Mouse (Mus musculus): ENCODE measurements around the gene Wdfy1. TPM values are rescaled to one million over a fixed set of nuclear protein-coding genes. Genes with fewer than 3 reads are reported as not detected.

Wdfy1 gene
- total RNA-seq (2015; ENCODE audit: low replicate concordance), result 2.9 and 28.9 TPM in 2 replicates
- 0.98 and 6.8 TPM in 2 replicates for total RNA-seq (2017; ENCODE audit: low replicate concordance)

GRCm38 (mm10) chr1:79775927-79776458, at the start of gene Wdfy1, which contains the start of gene Mrpl44:
Gene Wdfy1 (minus strand): TSS chr1:79776143.
Gene Mrpl44 (plus strand): TSS chr1:79776018.
- ATAC-seq (replicated peaks; ENCODE audit: low FRiP score, poor library complexity, severe bottlenecking), result peak; percentile 98

GRCm38 (mm10) chr1:79823951-79824633, 48.1 kb upstream of the Wdfy1 start:
- ATAC-seq (replicated peaks; ENCODE audit: low FRiP score, poor library complexity, severe bottlenecking), result no peak

- no peak for ATAC-seq (replicated peaks; ENCODE audit: low FRiP score, poor library complexity, severe bottlenecking)
Measured at GRCm38 (mm10) chr1:79822806-79823525, 47.0 kb upstream of the Wdfy1 start.

GRCm38 (mm10) chr1:79819296-79819879, 43.4 kb upstream of the Wdfy1 start:
- ATAC-seq (replicated peaks; ENCODE audit: low FRiP score, poor library complexity, severe bottlenecking), result no peak

GRCm38 (mm10) chr1:79815446-79815845, 39.5 kb upstream of the Wdfy1 start:
- no peak for ATAC-seq (replicated peaks; ENCODE audit: low FRiP score, poor library complexity, severe bottlenecking)

- ATAC-seq (replicated peaks; ENCODE audit: low FRiP score, poor library complexity, severe bottlenecking), result no peak
Measured at GRCm38 (mm10) chr1:79809447-79809846, 33.5 kb upstream of the Wdfy1 start.

GRCm38 (mm10) chr1:79806865-79807264, 30.9 kb upstream of the Wdfy1 start:
- ATAC-seq (replicated peaks; ENCODE audit: low FRiP score, poor library complexity, severe bottlenecking), result no peak

- no peak for ATAC-seq (replicated peaks; ENCODE audit: low FRiP score, poor library complexity, severe bottlenecking)
Measured at GRCm38 (mm10) chr1:79803614-79804013, 27.7 kb upstream of the Wdfy1 start.

GRCm38 (mm10) chr1:79802858-79803427, 27.0 kb upstream of the Wdfy1 start:
- no peak for ATAC-seq (replicated peaks; ENCODE audit: low FRiP score, poor library complexity, severe bottlenecking)

- ATAC-seq (replicated peaks; ENCODE audit: low FRiP score, poor library complexity, severe bottlenecking), result no peak
Measured at GRCm38 (mm10) chr1:79797084-79797483, 21.1 kb upstream of the Wdfy1 start.

GRCm38 (mm10) chr1:79786267-79786927, 10.5 kb upstream of the Wdfy1 start:
- ATAC-seq (replicated peaks; ENCODE audit: low FRiP score, poor library complexity, severe bottlenecking), result no peak

GRCm38 (mm10) chr1:79782433-79782832, 6.5 kb upstream of the Wdfy1 start:
- no peak for ATAC-seq (replicated peaks; ENCODE audit: low FRiP score, poor library complexity, severe bottlenecking)

GRCm38 (mm10) chr1:79778011-79778410, 2.1 kb upstream of the Wdfy1 start:
- no peak for ATAC-seq (replicated peaks; ENCODE audit: low FRiP score, poor library complexity, severe bottlenecking)

- no peak for ATAC-seq (replicated peaks; ENCODE audit: low FRiP score, poor library complexity, severe bottlenecking)
Measured at GRCm38 (mm10) chr1:79774164-79774780, 1.7 kb downstream of the Wdfy1 start.

GRCm38 (mm10) chr1:79768231-79768630, 7.7 kb downstream of the Wdfy1 start:
- no peak for ATAC-seq (replicated peaks; ENCODE audit: low FRiP score, poor library complexity, severe bottlenecking)

GRCm38 (mm10) chr1:79764483-79764882, 11.5 kb downstream of the Wdfy1 start:
- ATAC-seq (replicated peaks; ENCODE audit: low FRiP score, poor library complexity, severe bottlenecking), result no peak

GRCm38 (mm10) chr1:79764031-79764430, 11.9 kb downstream of the Wdfy1 start:
- no peak for ATAC-seq (replicated peaks; ENCODE audit: low FRiP score, poor library complexity, severe bottlenecking)

- peak; percentile 76 for ATAC-seq (replicated peaks; ENCODE audit: low FRiP score, poor library complexity, severe bottlenecking)
Measured at GRCm38 (mm10) chr1:79762282-79763250, 13.4 kb downstream of the Wdfy1 start.
